Mouse (Mus musculus): Measurements from ENCODE around the gene Pax5.

Gene Pax5

GRCm38 (mm10) chr4:44664004-44664766 lies 46.1 kb downstream of the Pax5 start:
- DNase-seq: peak; percentile 19

DNA sequence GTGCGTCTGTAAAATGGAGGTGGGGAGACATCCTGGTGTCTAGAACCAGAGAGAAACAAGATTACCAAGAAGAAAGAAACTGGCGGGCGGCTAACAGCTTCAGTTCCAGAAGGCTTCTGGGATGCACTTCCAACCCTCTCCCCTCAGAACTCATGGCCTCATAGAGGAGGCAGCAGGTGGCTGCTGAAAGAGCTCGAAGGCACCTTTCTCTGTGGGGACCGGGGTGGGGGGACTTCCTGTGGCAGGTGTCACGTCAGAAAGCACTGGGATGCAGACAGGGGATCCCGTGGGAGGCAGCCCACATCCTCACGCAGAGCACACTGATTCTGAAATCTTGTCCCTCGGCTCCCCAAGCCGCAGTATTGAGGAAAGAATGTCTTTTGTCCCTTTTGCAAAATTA lies 46.8 kb downstream of the Pax5 start:
- no peak for DNase-seq

DNA sequence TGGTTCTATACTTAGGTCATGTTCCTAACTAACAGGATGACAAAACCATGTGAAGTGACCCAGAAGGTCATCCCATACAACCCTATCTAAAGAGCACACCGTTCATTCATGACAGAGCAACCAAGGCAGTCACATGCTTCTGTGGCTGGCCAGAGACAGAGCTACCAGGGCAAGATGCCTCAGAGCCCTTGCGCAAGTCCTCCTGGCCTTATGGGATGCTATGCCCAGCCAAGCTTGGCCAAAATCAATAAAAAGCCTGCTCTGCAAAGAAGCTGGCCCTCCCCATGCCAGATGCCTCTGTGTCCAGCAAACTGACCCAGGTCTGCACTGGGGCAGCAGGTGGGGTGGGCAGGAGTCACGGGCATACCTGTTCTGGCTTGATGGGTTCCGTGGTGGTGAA lies 65.1 kb downstream of the Pax5 start:
- DNase-seq: no peak

DNA sequence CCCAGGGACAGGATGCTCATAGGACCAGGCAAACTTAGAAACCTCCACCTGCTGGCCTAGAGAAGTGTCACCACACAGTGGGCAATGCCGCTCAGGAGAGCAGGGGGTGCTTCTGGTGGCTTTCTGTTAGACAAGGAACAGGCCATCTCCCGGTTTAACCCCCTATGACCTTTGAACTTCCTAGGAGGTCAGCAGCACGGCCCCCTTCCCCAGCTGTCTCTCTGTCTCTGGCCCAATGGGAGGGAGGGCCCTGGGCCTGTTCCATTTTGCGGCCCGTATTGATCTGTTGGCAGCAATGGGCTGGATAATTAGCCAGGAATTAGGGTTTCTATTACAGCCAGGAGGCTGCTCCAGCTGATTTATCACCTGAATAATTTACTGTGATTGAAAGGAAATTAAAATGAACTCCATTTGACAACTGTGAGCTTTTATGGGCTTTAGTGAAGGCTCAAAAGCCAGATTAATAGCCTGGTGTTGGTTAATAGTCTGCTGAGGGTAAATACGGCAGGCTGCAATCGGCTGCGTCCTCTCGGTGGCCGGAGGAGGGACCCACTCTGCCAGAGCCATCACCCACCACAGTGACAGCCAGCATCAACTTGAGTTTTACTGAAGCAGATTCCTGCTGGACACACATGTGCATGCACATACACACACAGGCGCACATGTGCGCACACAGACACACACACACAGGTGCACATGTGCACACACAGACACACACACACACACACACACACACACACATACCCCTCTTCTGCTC lies 68.3 kb downstream of the Pax5 start:
- no peak for DNase-seq

GRCm38 (mm10) chr4:44635618-44636017 lies 74.7 kb downstream of the Pax5 start:
- no peak for DNase-seq

DNA sequence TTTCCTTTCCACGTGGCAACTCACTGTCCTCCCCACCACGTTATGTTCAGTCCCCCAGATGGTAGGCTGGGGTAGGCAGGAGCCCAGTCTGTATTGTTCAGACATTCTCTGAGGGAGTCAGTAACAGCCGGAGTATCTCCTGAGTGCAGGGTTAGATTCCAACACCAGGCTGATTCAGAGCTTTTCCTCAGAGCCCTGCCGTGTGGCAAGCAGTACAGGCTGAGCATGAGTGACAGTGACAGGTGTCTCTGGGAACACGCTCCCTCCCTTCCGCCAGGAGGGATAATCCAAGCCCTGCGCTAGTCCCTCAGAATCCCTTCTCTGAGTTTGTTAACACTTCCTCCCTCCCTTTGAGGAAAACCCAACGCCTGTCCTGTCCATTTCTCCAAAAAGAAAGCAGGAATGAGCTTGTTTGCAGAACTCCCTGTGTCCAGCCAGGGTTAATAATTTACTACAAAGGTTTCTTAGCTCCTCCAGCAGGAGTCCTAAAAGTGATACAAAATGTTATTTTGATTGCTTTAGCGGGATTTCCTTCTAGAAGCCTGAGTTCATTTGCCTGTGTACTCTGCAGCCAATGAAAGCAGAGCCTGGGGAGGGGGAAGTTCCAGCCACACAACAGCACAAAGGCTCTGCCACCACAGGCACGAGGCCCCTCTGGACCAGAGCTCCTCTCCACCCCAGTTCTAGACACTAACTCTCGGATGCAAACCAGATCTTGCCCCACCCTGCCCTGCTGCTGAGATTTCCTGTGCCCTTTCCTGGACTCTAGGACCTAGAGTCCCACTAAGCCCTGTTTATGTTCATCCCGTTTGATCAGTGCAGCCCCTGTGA lies 76.4 kb downstream of the Pax5 start:
- no peak for DNase-seq

DNA sequence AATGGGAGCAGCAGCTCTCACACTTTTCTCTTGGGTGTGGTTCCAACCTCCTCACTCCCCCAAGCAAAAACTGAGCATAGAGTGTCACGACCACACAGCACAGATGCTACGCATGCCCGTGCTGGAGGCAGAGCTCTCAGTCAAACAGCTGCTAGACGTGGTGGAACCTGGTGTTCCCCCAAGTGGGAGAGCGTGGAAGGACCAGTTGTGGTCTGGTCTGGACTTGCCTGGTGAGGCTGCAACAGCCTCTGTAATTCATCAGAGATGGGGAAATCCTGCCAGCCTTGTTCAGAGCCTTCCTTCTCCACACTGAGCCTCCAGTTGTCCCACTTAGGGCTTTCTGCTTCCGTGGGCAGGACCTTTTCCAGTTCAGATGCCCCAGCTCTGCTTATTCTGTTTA lies 80.2 kb downstream of the Pax5 start:
- no peak for DNase-seq

DNA sequence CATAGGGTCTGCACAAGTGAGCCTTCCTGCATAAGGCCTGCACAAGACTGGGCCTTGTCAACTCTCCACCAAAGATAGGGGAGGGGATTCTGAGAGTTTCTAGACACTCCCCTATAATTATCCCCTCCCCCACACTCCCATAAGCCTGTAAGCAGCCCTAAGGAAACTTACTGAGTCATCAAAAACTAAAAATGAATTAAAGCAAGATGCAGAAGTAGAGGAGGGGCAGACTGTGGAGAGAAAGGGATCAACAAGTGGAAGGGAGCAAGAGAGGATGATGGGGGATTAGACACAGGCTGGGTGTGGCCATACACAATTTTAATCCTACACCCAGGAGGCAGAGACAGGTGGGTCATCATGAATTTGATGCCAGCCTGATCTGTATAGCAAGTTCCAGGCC lies 82.4 kb downstream of the Pax5 start:
- DNase-seq: no peak

DNA sequence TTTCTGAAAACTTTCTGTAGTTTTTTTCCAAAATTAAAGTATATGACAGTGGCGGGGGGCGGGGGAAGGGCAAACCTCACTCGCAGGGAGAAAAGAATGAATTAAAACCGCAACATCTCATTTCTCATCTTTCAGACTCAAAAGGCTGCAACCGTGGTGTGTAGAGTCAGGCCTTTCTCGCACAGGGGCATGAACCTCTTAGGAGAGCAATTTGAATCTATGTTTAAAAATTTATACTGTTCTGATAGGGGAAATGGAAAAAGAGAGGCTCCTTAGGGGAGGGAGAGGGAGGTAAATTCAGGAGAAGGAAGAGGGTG lies 85.2 kb downstream of the Pax5 start:
- no peak for DNase-seq

- no peak for DNase-seq
These were observed 85.8 kb downstream of the Pax5 start for GRCm38 (mm10) chr4:44624232-44625107.

DNA sequence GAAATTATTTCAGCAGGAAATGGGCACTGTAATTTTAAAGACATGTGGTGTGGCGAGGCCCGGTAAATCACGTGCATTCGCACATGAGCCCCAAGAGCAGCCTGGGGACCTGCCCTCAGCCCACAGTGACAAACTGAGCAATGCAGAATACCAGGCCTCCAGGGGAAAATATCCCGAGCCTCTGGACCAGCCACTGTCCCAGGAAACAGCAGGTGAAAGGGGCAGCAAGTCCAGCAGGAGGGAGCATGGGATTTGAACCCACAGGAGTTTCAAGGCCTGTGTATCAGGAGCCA lies 86.9 kb downstream of the Pax5 start:
- DNase-seq: no peak

DNA sequence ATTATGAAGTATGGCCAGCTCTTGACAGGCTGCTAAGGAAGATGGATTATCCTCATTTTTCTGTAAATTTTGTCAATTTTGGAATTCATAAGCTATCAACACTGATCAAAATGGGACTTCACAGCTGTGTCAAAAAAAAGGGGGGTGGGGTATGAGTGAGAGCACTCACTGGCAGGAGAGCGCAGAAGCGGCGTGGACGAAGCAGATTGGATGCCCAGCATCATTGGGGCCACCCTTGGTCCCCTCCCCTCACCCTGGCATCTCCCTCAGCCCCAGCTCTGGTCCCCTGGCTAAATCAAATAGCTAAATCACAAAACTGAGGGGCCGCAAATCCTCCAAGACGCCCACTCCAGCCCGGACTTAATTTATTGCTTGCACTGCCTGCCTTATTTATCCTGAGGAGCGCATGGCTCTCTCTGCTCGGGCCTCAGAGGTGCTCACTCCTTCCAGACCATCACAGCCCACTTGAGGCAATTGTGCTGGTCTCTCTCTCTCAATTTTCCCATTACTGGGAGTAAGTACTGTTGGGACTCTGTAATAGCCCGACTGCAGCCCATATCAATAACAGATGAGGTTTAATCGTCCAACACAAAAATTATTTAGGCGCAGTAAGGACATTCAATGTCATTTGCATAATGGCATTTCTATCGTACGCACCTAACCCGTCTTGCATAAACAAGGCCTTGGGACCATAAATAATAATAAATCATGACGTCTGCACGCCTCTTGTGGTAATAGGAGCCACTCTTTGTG lies 87.4 kb downstream of the Pax5 start:
- DNase-seq: no peak

DNA sequence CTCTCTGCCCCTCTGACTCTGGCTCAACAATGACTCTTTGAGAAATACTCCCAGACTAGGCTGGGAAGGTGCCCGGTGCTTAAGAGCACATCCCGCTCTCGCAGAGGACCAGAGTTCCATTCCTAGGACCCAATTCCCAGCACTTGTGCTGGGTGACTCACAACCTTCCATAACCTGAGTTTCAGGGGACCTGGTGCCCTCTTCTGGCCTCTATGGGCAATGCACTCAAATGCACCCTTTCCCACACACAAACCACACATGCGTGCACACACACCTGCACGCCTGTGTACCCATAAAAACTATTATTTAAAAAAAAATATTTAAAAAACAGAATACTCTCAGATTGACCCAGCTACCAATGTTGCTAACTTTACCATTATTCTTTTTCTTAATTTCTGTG lies 90.0 kb downstream of the Pax5 start:
- DNase-seq: no peak

- no peak for DNase-seq
These were observed 96.1 kb downstream of the Pax5 start for GRCm38 (mm10) chr4:44614066-44614667.

GRCm38 (mm10) chr4:44612392-44612791 lies 97.9 kb downstream of the Pax5 start:
- DNase-seq: no peak

- no peak for DNase-seq
These were observed 104.8 kb downstream of the Pax5 start for GRCm38 (mm10) chr4:44605453-44605852.

DNA sequence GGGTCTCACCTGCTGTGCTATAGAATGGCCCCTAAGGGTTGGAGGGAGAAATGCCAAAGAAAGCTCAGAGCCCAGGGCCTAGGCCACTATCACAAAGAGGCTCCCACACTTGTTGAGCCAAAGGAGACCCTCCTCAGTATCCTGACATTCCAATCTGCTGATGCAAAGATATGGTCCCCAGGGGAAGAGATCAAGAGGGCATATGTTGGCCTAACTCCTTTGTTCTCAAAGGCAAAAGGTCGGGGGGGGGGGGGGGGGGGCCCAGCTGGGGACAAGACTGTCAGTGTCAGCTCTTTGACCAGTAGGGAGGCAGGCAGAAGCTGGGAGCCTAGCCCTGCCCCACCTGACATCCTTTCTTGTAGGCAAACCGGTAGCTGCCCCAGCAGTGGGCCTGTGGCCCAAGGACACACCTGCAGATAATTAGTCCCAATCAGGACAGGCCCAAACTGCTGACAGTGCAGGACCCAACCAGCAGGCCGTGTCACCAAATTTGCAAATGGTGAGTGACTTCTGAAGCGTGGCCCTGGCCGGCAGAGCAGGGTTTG lies 108.0 kb downstream of the Pax5 start:
- DNase-seq: no peak

GRCm38 (mm10) chr4:44601370-44601769 lies 108.9 kb downstream of the Pax5 start:
- DNase-seq: no peak

- no peak for DNase-seq
These were observed 109.4 kb downstream of the Pax5 start for GRCm38 (mm10) chr4:44600875-44601274.

- DNase-seq: peak; percentile 85
These were observed 112.3 kb downstream of the Pax5 start for GRCm38 (mm10) chr4:44597965-44598364.

DNA sequence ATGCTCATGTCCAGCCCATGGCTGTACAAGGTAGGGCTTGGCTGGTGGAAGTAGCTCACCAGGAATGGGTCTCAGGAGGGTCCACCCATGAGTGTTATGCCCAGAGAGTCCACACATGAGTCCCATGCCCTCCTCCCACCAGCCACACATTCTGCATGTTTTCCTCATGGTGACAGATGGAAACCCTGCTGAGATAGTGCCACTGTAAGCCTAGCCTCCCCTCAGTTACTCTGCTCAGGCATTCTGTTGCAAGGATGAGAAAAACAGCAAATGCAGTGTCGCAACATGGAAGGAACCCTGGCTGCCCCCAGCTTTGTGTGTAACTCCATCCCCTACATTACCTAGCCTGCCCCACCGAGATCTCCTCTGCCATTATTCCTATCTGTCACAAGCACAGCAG lies 117.2 kb downstream of the Pax5 start:
- no peak for DNase-seq

DNA sequence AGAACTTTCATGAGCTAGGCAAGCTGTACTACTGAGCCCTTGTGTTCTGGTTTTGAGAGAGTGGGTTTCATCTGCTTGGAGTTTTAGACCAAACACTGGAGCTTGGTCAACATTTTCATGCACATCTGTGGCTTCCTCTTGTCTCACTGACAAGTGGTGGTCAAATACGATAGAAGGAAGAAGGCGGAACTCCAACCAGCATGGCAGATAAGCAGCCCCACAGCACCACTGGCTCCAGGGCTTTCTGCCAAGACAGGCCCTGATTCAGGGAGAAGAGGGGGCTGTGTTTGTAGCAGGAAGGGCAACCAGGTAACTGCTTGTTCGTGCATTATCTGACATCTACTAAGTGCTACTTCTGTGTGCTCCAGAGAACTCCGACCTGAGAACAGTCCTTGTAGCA lies 127.6 kb downstream of the Pax5 start:
- no peak for DNase-seq
